Mouse (Mus musculus) embryonic facial prominence, embryonic 12.5 days (tissue): Measurements from ENCODE around the gene Dot1l. TPM values are rescaled to one million over a fixed set of nuclear protein-coding genes. Genes with fewer than 3 reads are reported as not detected.

ENCODE experiments used
- ATAC-seq: fragments of 200-750 bp; cut with Nextera tagmentation; 2 replicates; pipeline ENCODE4 v1.8.0; 2017; ENCODE audit not compliant: insufficient number of reproducible peaks, insufficient read depth, low FRiP score, low TSS enrichment
- H3K27ac ChIP-seq: fragments of 300-500 bp; sonication (generic); 2 replicates; pipeline ENCODE4 v1.5.1; 2016; ENCODE audit warnings: mild to moderate bottlenecking
- H3K27me3 ChIP-seq: fragments of 300-500 bp; sonication (generic); 2 replicates; pipeline ENCODE4 v1.6.1; 2016; ENCODE audit warnings: mild to moderate bottlenecking, moderate library complexity
- H3K36me3 ChIP-seq: fragments of 300-500 bp; sonication (generic); 2 replicates; pipeline ENCODE4 v1.6.1; 2016; ENCODE audit warnings: mild to moderate bottlenecking
- H3K4me1 ChIP-seq: fragments of 300-500 bp; sonication (generic); 2 replicates; pipeline ENCODE4 v1.6.1; 2016
- H3K4me2 ChIP-seq: fragments of 300-500 bp; sonication (generic); replicated peaks from 2 replicates; pipeline ENCODE4 v1.6.1; 2016; ENCODE audit warnings: mild to moderate bottlenecking, moderate library complexity
- H3K4me3 ChIP-seq: fragments of 300-500 bp; sonication (generic); 2 replicates; pipeline ENCODE4 v1.5.1; 2016; ENCODE audit warnings: mild to moderate bottlenecking
- H3K9ac ChIP-seq: fragments of 300-500 bp; sonication (generic); 2 replicates; pipeline ENCODE4 v1.6.1; 2016; ENCODE audit warnings: mild to moderate bottlenecking, moderate library complexity
- H3K9me3 ChIP-seq: fragments of 300-500 bp; sonication (generic); 2 replicates; pipeline ENCODE4 v1.6.1; 2016; ENCODE audit warnings: mild to moderate bottlenecking, moderate library complexity
- WGBS: fragments of 180-500 bp; shearing (Covaris S2); methylation state at CpG from one replicate; pipeline ENCODE4 v1.1.7; 2016; 5-methylcytosine and 5-hydroxymethylcytosine counted together
- polyA plus RNA-seq: library from polyadenylated mRNA; unstranded; fragments of >200 nt; fragmentation: Nextera tagmentation; extraction: Ambion mirVana; gene quantifications from 2 replicates; pipeline ENCODE4 v1.2.1, GENCODE M21; 2016

The Dot1l gene
- polyA plus RNA-seq, 1 experiment from 2014 or later, result 23.5 TPM

DNA sequence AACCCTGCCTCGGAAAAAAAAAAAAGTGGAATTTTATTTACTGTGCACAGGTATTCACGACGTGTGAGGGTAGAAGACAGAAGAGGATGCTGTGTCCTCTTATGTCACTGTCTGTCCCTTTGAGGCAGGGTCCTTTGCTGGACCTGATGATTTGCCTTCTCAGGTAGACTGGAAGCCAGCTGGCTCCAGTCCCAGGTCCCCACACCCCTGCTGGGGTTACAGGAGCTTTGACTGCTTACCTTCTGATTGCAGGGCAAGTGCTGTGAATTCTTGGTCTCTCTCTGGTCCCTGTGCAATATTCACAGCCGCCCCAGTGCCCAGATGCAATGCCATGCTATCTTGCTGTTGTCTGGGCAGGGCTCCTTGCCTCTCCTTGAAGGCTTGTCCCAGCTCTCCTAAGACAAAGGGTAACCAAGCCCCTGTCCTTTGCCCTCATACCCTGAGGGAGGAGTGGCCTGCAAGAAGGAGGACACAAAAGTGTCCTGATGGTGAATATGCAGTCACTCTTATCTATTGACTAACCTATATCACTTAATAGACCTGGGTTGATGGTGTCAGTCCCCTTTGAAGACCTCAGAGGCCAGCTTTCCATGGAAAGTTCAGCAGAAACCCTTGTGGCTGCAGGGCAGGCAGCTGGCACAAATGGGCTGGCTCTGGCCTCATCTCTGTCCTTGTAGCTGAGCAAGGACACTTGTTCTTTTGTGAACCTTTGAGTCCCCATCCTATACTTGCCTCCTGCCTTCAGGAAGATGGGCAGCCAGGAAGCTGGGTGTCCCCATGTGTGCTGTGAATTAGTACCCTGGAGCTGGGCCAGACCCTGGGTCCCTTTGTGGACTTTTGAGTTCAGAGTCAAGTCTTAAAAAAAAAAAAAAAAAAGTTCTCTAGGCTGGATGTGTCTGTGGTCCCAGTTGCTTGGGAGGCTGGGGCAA, 5.9 kb downstream of the Dot1l start:
- no peak overlapping the region for H3K9ac ChIP-seq
- no peaks in the 10 kb centered on the region for H3K27me3 ChIP-seq
- peaks cover 37% of the 10 kb centered on the region for H3K4me1 ChIP-seq
- no peak overlapping the region for H3K4me2 ChIP-seq
- H3K9me3 ChIP-seq, result no peaks in the 10 kb centered on the region
- H3K36me3 ChIP-seq, result peaks cover 15% of the 10 kb centered on the region
- 87% methylated on average over 4 of the region's 4 CpGs for WGBS
- no peak overlapping the region for H3K4me3 ChIP-seq
- H3K27ac ChIP-seq, result no peak overlapping the region
- ATAC-seq, result no peak

DNA sequence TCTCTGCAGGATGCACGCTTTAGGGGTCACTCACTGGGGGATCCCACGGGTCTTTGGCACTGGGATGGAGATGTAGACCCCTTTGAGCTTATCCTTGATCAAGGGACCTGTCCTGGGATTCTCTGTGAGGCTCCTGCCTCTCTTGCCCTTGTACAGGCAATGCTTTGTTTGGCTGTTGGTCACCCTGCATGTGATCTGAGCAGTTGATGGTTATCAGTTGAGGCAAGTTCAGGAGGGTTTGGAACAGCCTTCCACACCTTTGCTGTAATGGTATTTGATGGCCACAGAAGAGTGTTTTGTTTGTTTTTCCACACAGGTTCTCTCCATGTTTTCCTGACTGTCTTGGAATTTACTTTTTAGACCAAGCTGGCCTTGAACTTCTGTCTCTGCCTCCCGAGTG, 6.8 kb downstream of the Dot1l start:
- Histone ChIP-seq H3K27me3 (no peaks in the 10 kb centered on the region), H3K9me3 (no peaks in the 10 kb centered on the region), H3K4me3 (no peak overlapping the region), H3K4me2 (no peak overlapping the region), H3K4me1 (peaks cover 28% of the 10 kb centered on the region), H3K27ac (no peak overlapping the region), H3K36me3 (peaks cover 24% of the 10 kb centered on the region), H3K9ac (no peak overlapping the region)
- WGBS, result 75% methylated on average over 3 of the region's 3 CpGs
- ATAC-seq, result no peak

DNA sequence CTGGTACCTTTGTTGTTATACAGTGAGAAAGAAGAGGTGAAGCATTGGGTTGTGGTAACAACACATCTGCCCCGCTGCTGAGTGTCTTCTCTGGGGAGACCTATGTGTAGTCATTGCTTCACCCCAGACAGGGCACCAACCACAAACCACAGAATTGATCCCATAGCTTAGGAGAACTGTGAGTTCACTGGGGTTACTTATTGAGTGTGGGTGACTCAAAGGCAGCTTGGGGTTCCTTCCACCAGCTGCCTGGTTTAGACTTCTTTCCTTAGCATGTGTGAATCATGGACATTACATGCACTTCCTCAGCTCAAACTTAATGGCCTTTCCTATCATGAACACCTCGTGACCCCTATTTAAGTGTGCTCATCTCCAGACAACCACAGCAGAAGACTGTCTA, 8.5 kb downstream of the Dot1l start:
- Histone ChIP-seq H3K27me3 (no peaks in the 10 kb centered on the region), H3K27ac (no peak overlapping the region), H3K4me2 (no peak overlapping the region), H3K4me1 (peaks cover 13% of the 10 kb centered on the region; the same call in 1 of the 2 replicates), H3K9me3 (no peaks in the 10 kb centered on the region), H3K9ac (no peak overlapping the region), H3K36me3 (peaks cover 39% of the 10 kb centered on the region), H3K4me3 (no peak overlapping the region)
- 93% methylated on average over 2 of the region's 2 CpGs for WGBS
- no peak for ATAC-seq

DNA sequence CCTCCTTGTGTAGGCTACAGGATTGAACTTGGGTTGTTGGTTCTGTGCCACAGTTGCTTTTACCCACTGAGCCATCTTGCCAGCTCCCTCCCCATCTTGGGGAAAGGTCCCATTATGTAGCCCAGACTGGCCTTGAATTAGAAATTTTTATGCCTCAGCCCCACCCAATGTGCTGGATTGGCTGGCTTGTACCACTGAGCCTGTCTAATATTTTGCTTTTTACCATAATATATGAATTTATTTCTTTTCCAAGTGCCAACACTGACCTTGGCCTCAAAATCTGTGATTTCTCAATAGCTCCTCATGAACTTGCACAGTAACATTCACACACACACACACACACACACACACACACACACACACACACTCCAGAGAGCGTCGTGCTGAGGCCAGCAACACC, 10.7 kb downstream of the Dot1l start:
- Histone ChIP-seq H3K4me3 (no peak overlapping the region), H3K4me1 (peaks cover 4% of the 10 kb centered on the region; the same call in 1 of the 2 replicates), H3K27ac (no peak overlapping the region), H3K9ac (no peak overlapping the region), H3K27me3 (no peaks in the 10 kb centered on the region), H3K4me2 (no peak overlapping the region), H3K36me3 (peaks cover 59% of the 10 kb centered on the region), H3K9me3 (no peaks in the 10 kb centered on the region)
- no peak for ATAC-seq
- WGBS, result 77% methylated on average over 2 of the region's 2 CpGs

DNA sequence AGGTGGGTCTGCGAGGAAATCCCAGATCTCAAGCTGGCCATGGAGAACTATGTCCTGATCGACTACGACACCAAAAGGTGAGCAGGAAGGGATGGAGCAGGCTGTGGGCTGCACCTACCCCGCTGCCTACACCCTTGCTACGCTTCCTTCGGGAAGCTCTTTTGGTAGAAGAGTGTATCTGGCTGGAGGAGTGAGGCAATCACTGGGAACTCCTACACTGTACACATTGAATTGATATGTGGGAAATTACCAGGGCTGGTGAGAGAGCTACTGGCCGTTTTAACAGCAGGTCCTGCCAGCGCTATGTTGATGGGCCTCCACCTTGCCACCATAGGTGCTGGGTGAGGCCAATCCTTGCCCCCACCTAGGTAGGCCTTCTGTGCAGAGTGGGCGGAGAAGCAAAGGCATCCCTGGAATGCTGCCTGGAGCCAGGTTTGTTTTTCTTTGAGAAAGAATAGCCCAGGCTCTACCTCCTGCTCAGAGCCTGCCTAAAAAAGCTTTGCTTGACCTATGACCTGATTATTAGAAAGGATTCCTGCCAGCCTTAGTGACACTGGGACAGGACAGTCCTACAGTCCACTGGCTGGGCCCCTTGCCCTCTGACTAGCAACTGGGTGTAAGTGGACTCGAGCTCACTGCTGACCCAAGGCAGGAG, 11.3 kb downstream of the Dot1l start:
- ATAC-seq, result no peak
- Histone ChIP-seq H3K9ac (no peak overlapping the region), H3K4me3 (no peak overlapping the region), H3K4me2 (no peak overlapping the region), H3K36me3 (peaks cover 65% of the 10 kb centered on the region), H3K27ac (no peak overlapping the region), H3K9me3 (no peaks in the 10 kb centered on the region), H3K27me3 (no peaks in the 10 kb centered on the region), H3K4me1 (no peaks in the 10 kb centered on the region)
- WGBS, result 67% methylated on average over 10 of the region's 10 CpGs

DNA sequence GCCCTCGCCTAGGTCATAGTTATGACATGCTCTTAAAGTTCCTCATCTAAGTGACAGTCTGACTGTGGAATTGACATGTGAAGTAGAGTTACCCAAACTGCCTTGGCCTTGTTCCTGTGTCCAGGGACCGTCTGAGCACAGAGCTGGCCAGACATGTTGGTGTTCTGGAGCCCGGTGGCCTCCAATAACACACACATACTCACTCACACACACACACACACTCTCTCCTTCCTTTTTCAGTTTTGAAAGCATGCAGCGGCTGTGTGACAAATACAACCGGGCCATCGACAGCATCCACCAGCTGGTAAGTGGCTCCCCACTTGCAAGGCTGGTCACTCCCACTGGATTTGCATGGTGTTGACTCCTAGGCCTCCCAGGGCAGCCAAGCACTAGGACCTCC, 13.4 kb downstream of the Dot1l start:
- no peak overlapping the region for H3K4me3 ChIP-seq
- no peak overlapping the region for H3K4me2 ChIP-seq
- no peaks in the 10 kb centered on the region for H3K4me1 ChIP-seq
- no peak for ATAC-seq
- H3K27me3 ChIP-seq, result no peaks in the 10 kb centered on the region
- no peak overlapping the region for H3K27ac ChIP-seq
- peaks cover 86% of the 10 kb centered on the region for H3K36me3 ChIP-seq
- H3K9me3 ChIP-seq, result no peaks in the 10 kb centered on the region
- no peak overlapping the region for H3K9ac ChIP-seq
- WGBS, result 90% methylated on average over 6 of the region's 6 CpGs

DNA sequence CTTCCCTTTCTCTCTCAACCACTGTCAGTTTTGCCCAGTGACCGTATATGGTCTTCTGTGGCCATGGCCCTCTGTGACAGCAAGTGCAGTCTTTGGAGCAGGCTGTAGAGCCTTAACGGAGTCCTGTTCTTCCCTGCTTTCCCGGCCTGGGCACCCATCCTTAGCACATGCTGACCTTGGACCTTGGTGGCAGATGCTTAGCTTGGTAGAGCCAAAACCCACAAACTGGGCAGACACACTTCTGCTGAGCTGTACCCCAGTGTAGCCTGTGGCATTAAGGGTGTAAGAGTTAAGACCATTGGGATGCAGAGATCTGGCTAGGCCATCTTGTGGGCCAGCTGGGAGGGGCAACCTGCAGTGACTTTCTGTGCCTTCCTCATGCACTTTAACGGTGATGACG, 18.8 kb downstream of the Dot1l start:
- no peaks in the 10 kb centered on the region for H3K9me3 ChIP-seq
- no peaks in the 10 kb centered on the region for H3K27me3 ChIP-seq
- H3K4me1 ChIP-seq, result peaks cover 6% of the 10 kb centered on the region; the same call in 1 of the 2 replicates
- 79% methylated on average over 5 of the region's 5 CpGs for WGBS
- peaks cover 98% of the 10 kb centered on the region for H3K36me3 ChIP-seq
- no peak overlapping the region for H3K4me3 ChIP-seq
- ATAC-seq, result no peak
- H3K4me2 ChIP-seq, result no peak overlapping the region
- H3K27ac ChIP-seq, result peak overlapping the region; percentile 18; the same call in 1 of the 2 replicates
- no peak overlapping the region for H3K9ac ChIP-seq

DNA sequence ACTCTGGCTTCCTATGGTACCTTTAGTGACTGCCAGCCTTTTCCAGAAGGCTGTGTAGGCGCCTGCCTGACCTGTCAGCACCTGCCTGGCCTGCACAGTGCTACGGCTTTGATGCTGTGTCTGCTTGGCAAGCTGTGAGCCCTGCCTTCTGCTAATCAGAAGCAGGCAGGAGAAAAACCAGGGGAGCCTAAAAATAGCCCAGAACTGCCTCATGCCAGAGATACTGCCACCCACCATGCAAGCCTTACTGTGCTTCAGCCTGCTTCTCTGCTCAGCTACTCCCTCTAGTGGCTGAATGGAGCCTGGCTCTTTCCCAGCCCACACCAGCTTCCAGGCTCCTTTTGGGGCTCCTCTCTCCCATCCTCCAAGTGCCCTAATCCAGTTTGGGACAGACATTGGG, 19.5 kb downstream of the Dot1l start:
- ATAC-seq, result peak; percentile 44; the same call in 1 of the 2 replicates

DNA sequence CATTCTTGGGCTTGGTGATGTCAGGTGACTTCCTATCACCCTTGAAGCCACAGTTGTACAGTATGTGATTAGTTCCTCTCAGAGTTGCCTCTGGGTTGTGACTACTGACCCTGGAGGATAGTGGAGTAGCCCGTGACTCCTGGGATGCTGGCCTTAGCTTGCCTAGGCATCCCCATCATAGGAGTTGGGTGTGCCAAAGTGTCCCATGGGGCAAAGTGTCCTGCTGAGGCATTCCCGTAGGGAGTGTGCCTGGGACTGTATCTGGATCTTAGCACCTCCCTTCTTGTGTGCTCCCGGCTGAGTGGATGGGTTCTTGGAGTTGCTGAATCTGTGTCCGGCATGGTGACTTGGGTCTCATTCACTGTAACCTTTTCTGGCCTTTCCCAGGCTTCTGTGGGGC, 20.0 kb downstream of the Dot1l start:
- no peak overlapping the region for H3K4me2 ChIP-seq
- H3K27ac ChIP-seq, result no peak overlapping the region
- no peaks in the 10 kb centered on the region for H3K9me3 ChIP-seq
- H3K4me3 ChIP-seq, result no peak overlapping the region
- no peaks in the 10 kb centered on the region for H3K27me3 ChIP-seq
- H3K9ac ChIP-seq, result no peak overlapping the region
- 95% methylated on average over 4 of the region's 4 CpGs for WGBS
- H3K36me3 ChIP-seq, result peaks cover 100% of the 10 kb centered on the region
- ATAC-seq, result no peak
- H3K4me1 ChIP-seq, result peaks cover 6% of the 10 kb centered on the region; the same call in 1 of the 2 replicates

More for the DNA sequence above, 19.5 kb downstream of the Dot1l start:
- Histone ChIP-seq H3K9ac (no peak overlapping the region), H3K4me2 (no peak overlapping the region), H3K9me3 (no peaks in the 10 kb centered on the region), H3K4me3 (no peak overlapping the region), H3K27ac (peak overlapping the region; percentile 18), H3K27me3 (no peaks in the 10 kb centered on the region), H3K4me1 (peaks cover 6% of the 10 kb centered on the region; the same call in 1 of the 2 replicates), H3K36me3 (peaks cover 100% of the 10 kb centered on the region)
- 48% methylated on average over 2 of the region's 2 CpGs for WGBS

DNA sequence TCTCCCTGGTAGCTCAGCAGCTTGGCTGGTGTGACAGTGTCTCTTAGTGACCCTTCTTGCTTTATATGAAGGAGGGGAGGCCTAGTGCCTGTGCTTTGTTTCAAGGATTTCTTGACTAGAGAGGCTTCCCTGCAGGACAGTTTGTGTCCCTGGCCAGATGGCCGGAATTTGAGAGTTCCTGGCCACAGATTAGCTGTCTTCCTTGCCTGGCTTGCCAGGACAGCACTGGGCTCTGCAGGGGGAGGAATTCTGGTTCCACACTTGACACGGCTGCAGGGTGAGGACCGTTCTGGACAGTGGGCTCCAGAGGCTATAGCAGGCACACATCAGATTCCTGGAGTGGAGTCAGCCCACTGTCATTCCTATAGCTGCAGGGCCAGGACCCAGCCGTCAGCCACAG, 20.7 kb downstream of the Dot1l start:
- peaks cover 98% of the 10 kb centered on the region for H3K36me3 ChIP-seq
- WGBS, result 90% methylated on average over 4 of the region's 4 CpGs

DNA sequence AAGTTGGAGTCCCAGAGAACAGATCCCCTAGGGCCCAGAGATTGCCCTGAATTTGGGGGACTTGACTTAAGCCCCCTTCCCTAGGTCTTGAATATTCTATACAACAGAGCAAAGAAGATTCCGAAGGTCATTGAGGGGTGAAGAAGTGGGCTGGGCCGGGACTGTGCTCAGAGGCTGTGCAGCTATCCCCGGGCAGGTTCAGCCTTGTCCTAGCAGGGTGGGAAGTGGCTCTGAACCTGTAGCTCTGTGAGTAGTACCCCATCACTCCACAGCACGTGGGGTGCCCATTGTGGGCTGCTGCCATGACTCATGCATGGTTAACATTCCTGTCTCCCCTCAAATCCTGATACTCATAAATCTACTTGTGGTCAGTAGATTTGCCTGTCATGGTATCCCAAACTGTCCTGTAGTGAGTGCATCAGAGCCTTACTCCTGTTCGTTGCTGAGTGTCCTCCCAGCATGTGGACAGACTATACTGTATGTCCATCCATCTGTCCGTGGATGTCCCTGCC, 21.4 kb downstream of the Dot1l start:
- ATAC-seq, result 0 out of 2 replicates have a peak, but pooled peaks have one; percentile 10
- Histone ChIP-seq H3K27ac (no peak overlapping the region), H3K9ac (no peak overlapping the region), H3K36me3 (peaks cover 98% of the 10 kb centered on the region), H3K4me3 (no peak overlapping the region), H3K4me2 (no peak overlapping the region), H3K9me3 (no peaks in the 10 kb centered on the region), H3K4me1 (peaks cover 6% of the 10 kb centered on the region; the same call in 1 of the 2 replicates), H3K27me3 (no peaks in the 10 kb centered on the region)
- 88% methylated on average over 6 of the region's 6 CpGs for WGBS

More for the DNA sequence above, 20.7 kb downstream of the Dot1l start:
- peaks cover 6% of the 10 kb centered on the region; the same call in 1 of the 2 replicates for H3K4me1 ChIP-seq
- H3K9ac ChIP-seq, result no peak overlapping the region
- ATAC-seq, result no peak
- no peak overlapping the region for H3K4me2 ChIP-seq
- H3K27ac ChIP-seq, result no peak overlapping the region
- H3K27me3 ChIP-seq, result no peaks in the 10 kb centered on the region
- no peaks in the 10 kb centered on the region for H3K9me3 ChIP-seq
- H3K4me3 ChIP-seq, result no peak overlapping the region
